22 mouse cellular contexts compared by ENCODE assay signal in the genomic region with DNA sequence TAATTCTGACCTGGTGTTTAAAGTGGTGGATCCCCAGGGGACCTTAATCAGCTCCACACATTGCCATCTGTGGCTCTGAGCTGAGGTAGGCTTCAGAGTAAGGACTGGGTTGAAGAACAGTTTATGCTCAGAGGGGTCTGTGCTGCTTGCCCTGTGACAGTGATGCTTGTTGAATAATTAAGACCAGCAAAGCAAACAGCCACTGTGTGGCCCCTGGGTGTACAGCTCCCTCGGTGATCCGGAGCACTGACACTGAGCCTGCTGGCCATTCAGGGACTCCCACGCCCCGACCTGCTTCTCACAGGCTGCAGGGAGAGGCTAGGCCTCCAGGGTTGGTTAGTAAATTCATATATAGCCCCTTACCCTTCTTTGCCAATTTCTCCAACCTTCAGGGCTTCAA. TPM values are rescaled to one million over a fixed set of nuclear protein-coding genes. Genes with fewer than 3 reads are reported as not detected.
A peak's percentile ranks its signal among the peaks of the same experiment; 100 is the strongest.
DNase-seq lines count a peak whose midpoint lies in the region; ATAC-seq lines count a peak whose summit lies in the region.
"Had no signal": no experiment of that assay in that cellular context is flagged by ENCODE, and none has a peak within 500 bp of the region (broad histone marks: within the 10 kb centered on the region; RNA-seq: fewer than 3 reads in every experiment).

No protein-coding gene starts in this region.

- no peak overlapping the region for H3K4me2 ChIP-seq in hindbrain, embryonic 13.5 days
- no peak overlapping the region for H3K4me2 ChIP-seq in hindbrain, embryonic 11.5 days (replicated peaks; ENCODE audit: low read depth, low read length)
- H3K4me2 ChIP-seq in midbrain, embryonic 12.5 days (replicated peaks), result no peak overlapping the region
- no peak overlapping the region for H3K4me2 ChIP-seq in midbrain, embryonic 14.5 days (ENCODE audit: low read length)
- H3K4me2 ChIP-seq in liver, embryonic 11.5 days, result no peak overlapping the region
- H3K4me2 ChIP-seq: embryonic facial prominence, embryonic 12.5 days; forebrain, embryonic 13.5 days; heart, embryonic 11.5 days; heart, embryonic 15.5 days had no signal

- H3K9me3 ChIP-seq in hindbrain, embryonic 13.5 days, result no peaks in the 10 kb centered on the region
- no peaks in the 10 kb centered on the region for H3K9me3 ChIP-seq in hindbrain, embryonic 11.5 days (ENCODE audit: control insufficient read depth, low read length)
- H3K9me3 ChIP-seq in midbrain, embryonic 12.5 days, result no peaks in the 10 kb centered on the region
- no peaks in the 10 kb centered on the region for H3K9me3 ChIP-seq in midbrain, embryonic 14.5 days (ENCODE audit: control insufficient read depth, low read length)
- H3K9me3 ChIP-seq in limb, embryonic 10.5 days (replicated peaks), result no peaks in the 10 kb centered on the region
- H3K9me3 ChIP-seq in liver, embryonic 11.5 days (ENCODE audit: control insufficient read depth, low read length), result no peaks in the 10 kb centered on the region
- H3K9me3 ChIP-seq: embryonic facial prominence, embryonic 12.5 days; forebrain, embryonic 13.5 days; heart, embryonic 15.5 days had no signal

- ATAC-seq in hindbrain, embryonic 13.5 days (ENCODE audit: low FRiP score), result no peak
- no peak for ATAC-seq in hindbrain, embryonic 11.5 days (ENCODE audit: low FRiP score)
- peak; percentile 47; the same call in 1 of the 2 replicates for ATAC-seq in midbrain, embryonic 12.5 days (ENCODE audit: low FRiP score, low read depth)
- no peak for ATAC-seq in midbrain, embryonic 14.5 days (ENCODE audit: low FRiP score, low TSS enrichment)
- ATAC-seq in liver, embryonic 11.5 days (replicated peaks; ENCODE audit: low FRiP score), result no peak
- ATAC-seq: forebrain, embryonic 13.5 days; forebrain, postnatal 0 days; hindbrain, postnatal 0 days had no signal

- no peak overlapping the region for H3K27ac ChIP-seq in hindbrain, embryonic 13.5 days
- H3K27ac ChIP-seq in hindbrain, embryonic 11.5 days (ENCODE audit: low read depth, low read length), result no peak overlapping the region
- H3K27ac ChIP-seq in midbrain, embryonic 12.5 days (replicated peaks), result no peak overlapping the region
- no peak overlapping the region for H3K27ac ChIP-seq in midbrain, embryonic 14.5 days (replicated peaks; ENCODE audit: low read depth, low read length)
- peak overlapping the region; percentile 69; the same call in 1 of the 2 replicates for H3K27ac ChIP-seq in limb, embryonic 10.5 days
- H3K27ac ChIP-seq in liver, embryonic 11.5 days (ENCODE audit: low read depth, low read length), result no peak overlapping the region
- H3K27ac ChIP-seq: embryonic facial prominence, embryonic 12.5 days; forebrain, embryonic 13.5 days; heart, adult 2 months; heart, embryonic 15.5 days; hindbrain, postnatal 0 days had no signal

- H3K4me3 ChIP-seq in hindbrain, embryonic 13.5 days, result no peak overlapping the region
- H3K4me3 ChIP-seq in hindbrain, embryonic 11.5 days (ENCODE audit: low read depth, low read length), result no peak overlapping the region
- H3K4me3 ChIP-seq in midbrain, embryonic 12.5 days, result no peak overlapping the region
- no peak overlapping the region for H3K4me3 ChIP-seq in midbrain, embryonic 14.5 days (replicated peaks; ENCODE audit: low read depth, low read length)
- no peak overlapping the region for H3K4me3 ChIP-seq in limb, embryonic 10.5 days
- no peak overlapping the region for H3K4me3 ChIP-seq in liver, embryonic 11.5 days (ENCODE audit: low read depth, low read length)
- H3K4me3 ChIP-seq: embryonic facial prominence, embryonic 12.5 days; forebrain, embryonic 13.5 days; heart, adult 2 months; heart, embryonic 15.5 days had no signal

- H3K27me3 ChIP-seq in hindbrain, embryonic 13.5 days, result no peaks in the 10 kb centered on the region
- no peaks in the 10 kb centered on the region for H3K27me3 ChIP-seq in hindbrain, embryonic 11.5 days (ENCODE audit: control insufficient read depth, insufficient read depth, low read length)
- H3K27me3 ChIP-seq in midbrain, embryonic 12.5 days, result no peaks in the 10 kb centered on the region
- no peaks in the 10 kb centered on the region for H3K27me3 ChIP-seq in midbrain, embryonic 14.5 days (ENCODE audit: control insufficient read depth, insufficient read depth, low read length)
- no peaks in the 10 kb centered on the region for H3K27me3 ChIP-seq in limb, embryonic 10.5 days (ENCODE audit: low read depth, poor library complexity, severe bottlenecking)
- no peaks in the 10 kb centered on the region for H3K27me3 ChIP-seq in liver, embryonic 11.5 days (replicated peaks; ENCODE audit: control insufficient read depth, insufficient read depth, low read length)
- H3K27me3 ChIP-seq: CH12.LX; embryonic facial prominence, embryonic 12.5 days; forebrain, embryonic 13.5 days; heart, embryonic 15.5 days had no signal

- H3K4me1 ChIP-seq in hindbrain, embryonic 13.5 days (replicated peaks), result peaks cover 43% of the 10 kb centered on the region
- peaks cover 7% of the 10 kb centered on the region; the same call in 1 of the 2 replicates for H3K4me1 ChIP-seq in hindbrain, embryonic 11.5 days (replicated peaks; ENCODE audit: control insufficient read depth, insufficient read depth, low read length)
- H3K4me1 ChIP-seq in midbrain, embryonic 12.5 days, result peaks cover 29% of the 10 kb centered on the region
- H3K4me1 ChIP-seq in midbrain, embryonic 14.5 days (ENCODE audit: control insufficient read depth, insufficient read depth, low read length), result peaks cover 4% of the 10 kb centered on the region; the same call in 1 of the 2 replicates
- H3K4me1 ChIP-seq in limb, embryonic 10.5 days, result peaks cover 67% of the 10 kb centered on the region
- H3K4me1 ChIP-seq in liver, embryonic 11.5 days (replicated peaks; ENCODE audit: control insufficient read depth, insufficient read depth, low read length), result peaks cover 8% of the 10 kb centered on the region

- H3K36me3 ChIP-seq in hindbrain, embryonic 13.5 days, result no peaks in the 10 kb centered on the region
- no peaks in the 10 kb centered on the region for H3K36me3 ChIP-seq in hindbrain, embryonic 11.5 days (ENCODE audit: control insufficient read depth, insufficient read depth, low read length)
- H3K36me3 ChIP-seq in midbrain, embryonic 12.5 days, result no peaks in the 10 kb centered on the region
- no peaks in the 10 kb centered on the region for H3K36me3 ChIP-seq in midbrain, embryonic 14.5 days (ENCODE audit: control insufficient read depth, insufficient read depth, low read length)
- H3K36me3 ChIP-seq in limb, embryonic 10.5 days, result no peaks in the 10 kb centered on the region
- H3K36me3 ChIP-seq in liver, embryonic 11.5 days (ENCODE audit: control insufficient read depth, insufficient read depth, low read length), result no peaks in the 10 kb centered on the region
- H3K36me3 ChIP-seq: embryonic facial prominence, embryonic 12.5 days; heart, embryonic 15.5 days had no signal

- DNase-seq in hindbrain, embryonic 11.5 days (ENCODE audit: low spot score), result no peak
- no peak for DNase-seq in midbrain, embryonic 14.5 days
- DNase-seq in limb, embryonic 10.5 days (ENCODE audit: low spot score), result no peak
- DNase-seq in T-cell, adult 2 months (ENCODE audit: low spot score), result no peak
- no peak for DNase-seq in liver, embryonic 11.5 days (ENCODE audit: low spot score)
- DNase-seq: adrenal gland, postnatal 10 days; cerebellum, adult 11 months; cerebellum, adult 8-10 months; cerebellum, postnatal 14 days; embryo, embryonic 11 days; forebrain, postnatal 0 days; gastrocnemius, postnatal 14 days; heart, adult 2 months; heart, postnatal 14 days had no signal

- peak overlapping the region; percentile 24; the same call in 1 of the 2 replicates for H3K9ac ChIP-seq in hindbrain, embryonic 13.5 days
- no peak overlapping the region for H3K9ac ChIP-seq in hindbrain, embryonic 11.5 days (ENCODE audit: low read depth, low read length)
- H3K9ac ChIP-seq in midbrain, embryonic 12.5 days (replicated peaks), result no peak overlapping the region
- H3K9ac ChIP-seq in midbrain, embryonic 14.5 days (replicated peaks; ENCODE audit: low read length), result no peak overlapping the region
- H3K9ac ChIP-seq in liver, embryonic 11.5 days (ENCODE audit: low read depth, low read length), result no peak overlapping the region
- H3K9ac ChIP-seq: embryonic facial prominence, embryonic 12.5 days; forebrain, embryonic 13.5 days; forebrain, postnatal 0 days; heart, embryonic 15.5 days had no signal

- 60% methylated on average over 4 of the region's 4 CpGs for WGBS in hindbrain, embryonic 13.5 days
- WGBS in hindbrain, embryonic 11.5 days, result 42% methylated on average over 4 of the region's 4 CpGs
- WGBS in midbrain, embryonic 12.5 days, result 35% methylated on average over 4 of the region's 4 CpGs
- 37% methylated on average over 4 of the region's 4 CpGs for WGBS in midbrain, embryonic 14.5 days
- WGBS in limb, embryonic 10.5 days, result 38% methylated on average over 4 of the region's 4 CpGs
- WGBS in liver, embryonic 11.5 days, result 67% methylated on average over 4 of the region's 4 CpGs

RNA-seq across cellular contexts. Expression of a gene that starts 31.9 kb away (rescaled TPM):
- polyA plus RNA-seq in hindbrain, embryonic 13.5 days (2015; fragmentation: Nextera tagmentation; extraction: Ambion mirVana), result 5.9 and 6.1 TPM in 2 replicates
- 5.5 and 6.2 TPM in 2 replicates for polyA plus RNA-seq in hindbrain, embryonic 11.5 days (2014; fragmentation: Nextera tagmentation; extraction: Ambion mirVana)
- polyA plus RNA-seq in midbrain, embryonic 12.5 days (2016; fragmentation: Nextera tagmentation; extraction: Ambion mirVana), result 6.6 and 8.0 TPM in 2 replicates
- polyA plus RNA-seq in midbrain, embryonic 14.5 days (2014; fragmentation: Nextera tagmentation; extraction: Ambion mirVana), result 5.5 and 6.6 TPM in 2 replicates
- 7.4 and 8.2 TPM in 2 replicates for polyA plus RNA-seq in limb, embryonic 10.5 days (2016; fragmentation: Nextera tagmentation; extraction: Ambion mirVana)
- 6.3 and 7.5 TPM in 2 replicates for polyA plus RNA-seq in liver, embryonic 11.5 days (2014; fragmentation: Nextera tagmentation; extraction: Ambion mirVana)
